ENCODE assay signal across 20 mouse cellular contexts in genomic region chr1:179419091-179419490, GRCm38 (mm10).
A peak's percentile ranks its signal among the peaks of the same experiment; 100 is the strongest.
DNase-seq lines count a peak whose midpoint lies in the region; ATAC-seq and TF ChIP-seq lines count a peak whose summit lies in the region.
"Had no signal": no experiment of that assay in that cellular context is flagged by ENCODE, and none has a peak within 500 bp of the region (broad histone marks: within the 10 kb centered on the region; RNA-seq: fewer than 3 reads in every experiment).

No protein-coding gene starts in this region.

- H3K27me3 ChIP-seq in lung, embryonic 14.5 days (ENCODE audit: insufficient read depth, low read length): no peaks in the 10 kb centered on the region
- no peaks in the 10 kb centered on the region for H3K27me3 ChIP-seq in liver, embryonic 12.5 days (replicated peaks)
- H3K27me3 ChIP-seq: forebrain, embryonic 13.5 days; heart, embryonic 15.5 days; hindbrain, embryonic 13.5 days had no signal

- 69% methylated on average over 4 of the region's 4 CpGs for WGBS in lung, embryonic 14.5 days
- WGBS in liver, embryonic 12.5 days (ENCODE audit: insufficient replicate concordance): 47% methylated on average over 4 of the region's 4 CpGs

- H3K4me3 ChIP-seq in lung, embryonic 14.5 days (ENCODE audit: low read depth, low read length): no peak overlapping the region
- no peak overlapping the region for H3K4me3 ChIP-seq in liver, embryonic 12.5 days
- H3K4me3 ChIP-seq: forebrain, embryonic 13.5 days; heart, adult 2 months; heart, embryonic 15.5 days; hindbrain, embryonic 13.5 days had no signal

- H3K36me3 ChIP-seq in lung, embryonic 14.5 days (ENCODE audit: insufficient read depth): no peaks in the 10 kb centered on the region
- H3K36me3 ChIP-seq in liver, embryonic 12.5 days: no peaks in the 10 kb centered on the region
- H3K36me3 ChIP-seq: heart, embryonic 15.5 days; hindbrain, embryonic 13.5 days had no signal

- peak; percentile 73; the same call in 1 of the 2 replicates for ATAC-seq in lung, embryonic 14.5 days (ENCODE audit: insufficient read depth)
- no peak for ATAC-seq in liver, embryonic 12.5 days
- ATAC-seq: forebrain, embryonic 13.5 days; forebrain, postnatal 0 days had no signal

- H3K9ac ChIP-seq in lung, embryonic 14.5 days: no peak overlapping the region
- no peak overlapping the region for H3K9ac ChIP-seq in liver, embryonic 12.5 days
- H3K9ac ChIP-seq: forebrain, embryonic 13.5 days; forebrain, postnatal 0 days; heart, embryonic 15.5 days; hindbrain, embryonic 13.5 days had no signal

- H3K27ac ChIP-seq in lung, embryonic 14.5 days (ENCODE audit: low read depth): no peak overlapping the region
- no peak overlapping the region for H3K27ac ChIP-seq in liver, embryonic 12.5 days
- H3K27ac ChIP-seq: forebrain, embryonic 13.5 days; heart, adult 2 months; heart, embryonic 15.5 days; hindbrain, embryonic 13.5 days had no signal

- no peaks in the 10 kb centered on the region for H3K9me3 ChIP-seq in lung, embryonic 14.5 days (ENCODE audit: low read depth, low read length)
- 0 out of 2 replicates have a peak, but pooled peaks cover 3% of the 10 kb centered on the region for H3K9me3 ChIP-seq in liver, embryonic 12.5 days (replicated peaks)
- H3K9me3 ChIP-seq: heart, embryonic 15.5 days had no signal

- H3K4me2 ChIP-seq in lung, embryonic 14.5 days: no peak overlapping the region
- no peak overlapping the region for H3K4me2 ChIP-seq in liver, embryonic 12.5 days
- H3K4me2 ChIP-seq: forebrain, embryonic 13.5 days; heart, embryonic 11.5 days; heart, embryonic 15.5 days; hindbrain, embryonic 13.5 days had no signal

- peak; percentile 60 for DNase-seq in lung, embryonic 14.5 days
- DNase-seq in lung, postnatal 25 days (ENCODE audit: low spot score): no peak
- DNase-seq in lung, postnatal 36 days: peak; percentile 6
- no peak for DNase-seq in lung, postnatal 10 days
- DNase-seq in urinary bladder, postnatal 36 days (ENCODE audit: low spot score in 2 of 2): peak; percentile 5 to 12
- no peak for DNase-seq in urinary bladder, adult 18-20 months (ENCODE audit: low spot score in 2 of 2)
- DNase-seq: adrenal gland, adult 2 months; adrenal gland, postnatal 25 days; cerebellum, adult 18-20 months; cerebellum, adult 9-11 months; cerebellum, postnatal 36 days; forebrain, postnatal 0 days; gastrocnemius, postnatal 14 days; heart, adult 2 months; heart, postnatal 14 days had no signal

- TF ChIP-seq CTCF in lung, embryonic 14.5 days (IDR thresholded peaks at IDR 0.05; ENCODE audit: low read depth): no peak

- no peaks in the 10 kb centered on the region for H3K4me1 ChIP-seq in lung, embryonic 14.5 days (ENCODE audit: insufficient read depth)
- H3K4me1 ChIP-seq in liver, embryonic 12.5 days: no peaks in the 10 kb centered on the region
- H3K4me1 ChIP-seq: forebrain, embryonic 13.5 days; heart, embryonic 15.5 days; hindbrain, embryonic 13.5 days had no signal

Comparison
In these comparisons a context has a peak if more than half of its experiments do, and no peak if none do; other contexts are left out.
1. DNase-seq: peak in lung, embryonic 14.5 days (single experiment), lung, postnatal 36 days (single experiment) and urinary bladder, postnatal 36 days (2 of 2); none in lung, postnatal 25 days (single experiment), lung, postnatal 10 days (single experiment) and urinary bladder, adult 18-20 months (0 of 2).